Mouse (Mus musculus): ENCODE results near the gene Klri1. TPM values are rescaled to one million over a fixed set of nuclear protein-coding genes. Genes with fewer than 3 reads are reported as not detected.

The Klri1 gene
- not detected in 2 replicates for polyA plus RNA-seq (2012; rRNA removed)

DNA sequence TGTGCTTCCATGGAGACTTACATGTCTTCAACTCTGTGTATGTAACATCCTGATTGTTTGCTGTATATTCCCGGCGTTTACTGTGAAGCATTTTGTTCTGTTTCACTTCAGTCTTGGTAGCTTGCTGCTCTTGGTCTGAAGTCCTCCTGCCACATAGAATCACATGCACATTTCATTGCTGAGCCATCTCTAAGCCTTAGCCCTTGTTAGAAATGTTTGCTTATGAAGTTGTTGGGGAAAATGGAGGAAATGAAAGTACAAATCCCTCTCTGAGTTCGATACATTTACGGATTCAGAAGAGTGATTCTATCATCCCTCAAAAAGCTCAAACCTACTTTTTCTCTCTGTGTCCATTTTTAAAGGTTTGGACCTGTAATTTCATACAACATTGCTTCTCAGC, at the start of gene Klri1:
Gene Klri1, minus strand, starts transcription at position 101 of the 400 bp plus-strand sequence.

DNA sequence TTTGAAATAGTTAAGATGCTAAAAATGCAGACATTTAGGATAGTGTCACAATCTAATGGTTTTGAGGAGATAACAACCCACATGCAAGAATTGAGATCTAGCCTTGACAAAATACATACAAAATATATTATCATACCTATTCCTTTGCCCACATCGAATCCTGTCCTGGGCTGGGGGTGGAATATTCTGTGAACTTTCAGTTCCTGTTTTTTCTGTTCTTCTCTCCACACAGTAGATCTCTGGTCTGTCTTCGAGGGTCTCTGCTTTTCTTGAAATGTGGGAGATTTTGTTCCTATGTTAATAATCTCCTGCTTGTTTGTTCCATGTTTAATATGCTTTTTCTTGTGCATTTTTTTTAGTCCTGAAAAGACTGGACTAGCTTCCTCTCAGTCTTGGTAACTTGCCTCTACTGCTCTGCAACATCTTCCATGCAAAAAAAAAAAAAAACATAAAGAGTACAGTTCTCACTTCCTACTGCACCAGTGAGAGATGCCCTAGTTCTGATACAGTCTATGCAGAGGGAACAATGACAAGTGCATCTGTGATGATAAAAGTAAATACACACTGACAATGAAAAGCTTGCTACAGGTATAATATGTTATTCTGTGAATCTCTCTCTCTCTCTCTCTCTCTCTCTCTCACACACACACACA, 23.3 kb upstream of the Klri1 start, which contains the start of gene Klri2:
Gene Klri2, minus strand, starts transcription at position 416 of the 653 bp plus-strand sequence.

DNA sequence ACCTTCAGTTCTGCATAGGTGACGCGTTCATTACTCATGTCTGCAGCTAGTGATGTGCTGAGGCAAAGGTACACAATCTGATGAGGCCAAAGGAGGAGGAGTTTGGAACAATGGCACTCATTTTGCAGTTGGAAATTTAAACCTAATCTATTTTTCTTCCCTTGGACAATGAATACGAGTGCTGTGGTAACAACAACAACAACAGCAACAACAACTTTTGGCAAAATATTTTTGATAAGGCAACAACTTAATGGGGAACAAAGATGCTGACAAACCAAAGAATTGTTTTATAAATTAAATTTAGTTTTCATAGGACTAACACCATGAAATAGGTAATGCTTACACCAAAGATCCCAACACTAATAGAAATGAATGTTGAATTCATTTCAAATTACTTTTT, 38.1 kb downstream of the Klri1 start, which contains the start of gene Klrc1:
Gene Klrc1, minus strand, starts transcription at position 101 of the 400 bp plus-strand sequence.

DNA sequence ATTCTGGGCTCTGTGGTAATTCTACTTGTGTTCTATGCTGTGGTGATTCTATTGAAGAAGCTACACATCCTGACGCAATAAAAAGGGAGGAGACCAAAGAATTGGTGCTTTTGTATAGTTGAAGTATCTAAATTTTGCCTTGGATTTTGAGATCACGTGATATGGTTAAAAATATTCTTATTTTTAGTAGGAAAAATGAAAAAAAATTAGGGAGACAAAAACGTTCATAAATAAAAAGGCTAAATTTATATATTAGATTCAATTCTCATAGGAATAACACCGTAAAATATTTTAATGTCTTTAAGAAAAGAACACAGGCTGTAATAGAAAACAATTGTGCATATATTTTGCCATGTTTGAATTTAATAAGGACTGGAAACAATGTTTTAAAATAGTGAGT, 56.3 kb downstream of the Klri1 start, which contains the start of gene Klrc2:
Gene Klrc2, minus strand, starts transcription at position 101 of the 400 bp plus-strand sequence.

Other genes with a start within 250 kb of the Klri1 start
- 1.2 and 2.1 TPM in 2 replicates for gene Olr1, start 210.0 kb downstream of the Klri1 start, polyA plus RNA-seq (2012; rRNA removed)
- gene Tmem52b, start 204.6 kb downstream of the Klri1 start, polyA plus RNA-seq (2012; rRNA removed) = 0.01 TPM in 1 of 2 replicates, not detected in the other
- gene Gabarapl1, start 184.0 kb downstream of the Klri1 start, polyA plus RNA-seq (2012; rRNA removed) = 29.6 and 32.6 TPM in 2 replicates
- gene Klre1, start 139.2 kb downstream of the Klri1 start, polyA plus RNA-seq (2012; rRNA removed) = 0.14 and 0.29 TPM in 2 replicates
- 1.0 and 1.3 TPM in 2 replicates for gene Klrd1, start 125.3 kb downstream of the Klri1 start, polyA plus RNA-seq (2012; rRNA removed)
- gene Klrk1, start 93.3 kb downstream of the Klri1 start, polyA plus RNA-seq (2012; rRNA removed) = 0.71 and 1.2 TPM in 2 replicates
- 0.08 TPM in 1 of 2 replicates, not detected in the other for gene Klrc3, start 73.8 kb downstream of the Klri1 start, polyA plus RNA-seq (2012; rRNA removed)
- gene Klrc2, start 56.4 kb downstream of the Klri1 start, polyA plus RNA-seq (2012; rRNA removed) = 0.12 and 0.13 TPM in 2 replicates
- 0.52 and 0.71 TPM in 2 replicates for gene Klrc1, start 38.2 kb downstream of the Klri1 start, polyA plus RNA-seq (2012; rRNA removed)
- 0.02 and 0.06 TPM in 2 replicates for gene Klri2, start 23.4 kb upstream of the Klri1 start, polyA plus RNA-seq (2012; rRNA removed)
- not detected in 2 replicates for gene Gm156, start 67.1 kb upstream of the Klri1 start, polyA plus RNA-seq (2012; rRNA removed)
- not detected in 2 replicates for gene Gm17631, start 145.5 kb upstream of the Klri1 start, polyA plus RNA-seq (2012; rRNA removed)
- 0.81 and 0.88 TPM in 2 replicates for gene Klra17, start 159.5 kb upstream of the Klri1 start, polyA plus RNA-seq (2012; rRNA removed)
- 0.23 and 0.59 TPM in 2 replicates for gene Klra5, start 200.5 kb upstream of the Klri1 start, polyA plus RNA-seq (2012; rRNA removed)

Data from liver, embryonic 18 days (tissue).